Mouse (Mus musculus) E14TG2a.4 (cell line): ENCODE measurements around the gene Tmem41a.
"Not testable (repeated sequence)": the region's sequence is repeated elsewhere in the genome, so short reads cannot be mapped to it uniquely, and the experiment has no call there.

Source experiments
- H3K27me3 ChIP-seq: 2 replicates; pipeline ENCODE4 v1.6.1; 2014; ENCODE audit warnings: low read length, control low read depth; ENCODE audit not compliant: insufficient read depth
- H3K36me3 ChIP-seq: 2 replicates; pipeline ENCODE4 v1.6.1; 2014; ENCODE audit warnings: low read length, control low read depth; ENCODE audit not compliant: insufficient read depth
- H3K4me1 ChIP-seq: replicated peaks from 2 replicates; pipeline ENCODE4 v1.6.1; 2014; ENCODE audit warnings: low read depth, low read length, control low read depth
- H3K4me3 ChIP-seq: replicated peaks from 2 replicates; pipeline ENCODE4 v1.5.1; 2014; ENCODE audit warnings: mild to moderate bottlenecking, low read length
- H3K9me3 ChIP-seq: 2 replicates; pipeline ENCODE4 v1.6.1; 2014; ENCODE audit warnings: low read length, control low read depth
- CTCF ChIP-seq: conservative IDR thresholded peaks from 2 replicates; pipeline ENCODE4 v1.5.1; 2014; ENCODE audit warnings: low read length
- NANOG ChIP-seq: IDR thresholded peaks from 2 replicates; pipeline ENCODE4 v1.6.1; 2014; ENCODE audit warnings: borderline replicate concordance, low read length, mixed read lengths
- POU5F1 ChIP-seq: IDR thresholded peaks from 2 replicates; pipeline ENCODE4 v1.6.1; 2014; ENCODE audit warnings: low read length, borderline replicate concordance

Tmem41a gene

GRCm38 (mm10) chr16:21946761-21947715 lies at the start of gene Tmem41a:
Gene Tmem41a, minus strand, starts transcription at chr16:21947552.
- H3K4me3 ChIP-seq = peak within 1 kb of the TSS; percentile 89
- no peak for TF ChIP-seq POU5F1
- no peak for TF ChIP-seq CTCF
- TF ChIP-seq NANOG = no peak
- peaks cover 6% of the 10 kb centered on the region for H3K36me3 ChIP-seq
- peaks cover 26% of the 10 kb centered on the region for H3K4me1 ChIP-seq
- peaks cover 20% of the 10 kb centered on the region for H3K27me3 ChIP-seq
- no peaks in the 10 kb centered on the region for H3K9me3 ChIP-seq

GRCm38 (mm10) chr16:21996402-21996801 lies 49.0 kb upstream of the Tmem41a start:
- peaks cover 55% of the 10 kb centered on the region for H3K4me1 ChIP-seq
- 0 out of 2 replicates have a peak overlapping the region, but pooled peaks have one; percentile 18 for H3K4me3 ChIP-seq
- no peaks in the 10 kb centered on the region for H3K9me3 ChIP-seq
- H3K27me3 ChIP-seq = no peaks in the 10 kb centered on the region
- TF ChIP-seq POU5F1 = no peak
- TF ChIP-seq CTCF = no peak
- no peak for TF ChIP-seq NANOG
- H3K36me3 ChIP-seq = no peaks in the 10 kb centered on the region

GRCm38 (mm10) chr16:21995304-21995703 lies 48.0 kb upstream of the Tmem41a start, which contains the start of gene Liph:
Gene Liph, minus strand, starts transcription at chr16:21995663.
- H3K36me3 ChIP-seq = 0 out of 2 replicates have a peak, but pooled peaks cover 3% of the 10 kb centered on the region
- H3K4me3 ChIP-seq = peak within 1 kb of the TSS; percentile 71
- H3K9me3 ChIP-seq = no peaks in the 10 kb centered on the region
- TF ChIP-seq POU5F1 = peak; percentile 57; the same call in 1 of the 2 replicates
- no peak for TF ChIP-seq NANOG
- no peak for TF ChIP-seq CTCF
- H3K27me3 ChIP-seq = no peaks in the 10 kb centered on the region
- H3K4me1 ChIP-seq = peaks cover 51% of the 10 kb centered on the region

GRCm38 (mm10) chr16:21991774-21992173 lies 44.4 kb upstream of the Tmem41a start:
- H3K4me1 ChIP-seq = peaks cover 68% of the 10 kb centered on the region
- TF ChIP-seq NANOG = no peak
- TF ChIP-seq CTCF = no peak
- TF ChIP-seq POU5F1 = no peak
- no peak overlapping the region for H3K4me3 ChIP-seq
- 0 out of 2 replicates have a peak, but pooled peaks cover 6% of the 10 kb centered on the region for H3K9me3 ChIP-seq
- H3K36me3 ChIP-seq = 0 out of 2 replicates have a peak, but pooled peaks cover 3% of the 10 kb centered on the region
- H3K27me3 ChIP-seq = no peaks in the 10 kb centered on the region

GRCm38 (mm10) chr16:21990893-21991292 lies 43.5 kb upstream of the Tmem41a start:
- H3K4me3 ChIP-seq, H3K36me3 ChIP-seq, H3K27me3 ChIP-seq, H3K9me3 ChIP-seq: not testable (repeated sequence)
- peaks cover 68% of the 10 kb centered on the region for H3K4me1 ChIP-seq

GRCm38 (mm10) chr16:21987956-21988355 lies 40.6 kb upstream of the Tmem41a start:
- H3K9me3 ChIP-seq = peaks cover 11% of the 10 kb centered on the region
- no peaks in the 10 kb centered on the region for H3K27me3 ChIP-seq
- no peak overlapping the region for H3K4me3 ChIP-seq
- peaks cover 65% of the 10 kb centered on the region for H3K4me1 ChIP-seq
- TF ChIP-seq NANOG (no peak), POU5F1 (no peak), CTCF (no peak)
- peaks cover 8% of the 10 kb centered on the region; the same call in 1 of the 2 replicates for H3K36me3 ChIP-seq

- TF ChIP-seq NANOG (no peak), CTCF (no peak), POU5F1 (no peak)
- H3K4me1 ChIP-seq = peaks cover 77% of the 10 kb centered on the region
- no peak overlapping the region for H3K4me3 ChIP-seq
- H3K27me3 ChIP-seq = no peaks in the 10 kb centered on the region
- peaks cover 21% of the 10 kb centered on the region for H3K36me3 ChIP-seq
- peaks cover 24% of the 10 kb centered on the region for H3K9me3 ChIP-seq
Observed at GRCm38 (mm10) chr16:21986191-21986590, 38.8 kb upstream of the Tmem41a start.

GRCm38 (mm10) chr16:21984091-21984490 lies 36.7 kb upstream of the Tmem41a start:
- no peaks in the 10 kb centered on the region for H3K27me3 ChIP-seq
- peaks cover 81% of the 10 kb centered on the region for H3K4me1 ChIP-seq
- peaks cover 30% of the 10 kb centered on the region for H3K36me3 ChIP-seq
- H3K4me3 ChIP-seq = peak overlapping the region; percentile 29; the same call in 1 of the 2 replicates
- H3K9me3 ChIP-seq = peaks cover 23% of the 10 kb centered on the region
- TF ChIP-seq NANOG (no peak), POU5F1 (no peak), CTCF (no peak)

GRCm38 (mm10) chr16:21983581-21983980 lies 36.2 kb upstream of the Tmem41a start:
- Histone ChIP-seq H3K4me1 (peaks cover 76% of the 10 kb centered on the region), H3K36me3 (peaks cover 30% of the 10 kb centered on the region), H3K27me3 (no peaks in the 10 kb centered on the region), H3K4me3 (peak overlapping the region; percentile 29; the same call in 1 of the 2 replicates), H3K9me3 (peaks cover 18% of the 10 kb centered on the region)
- TF ChIP-seq POU5F1 (no peak), NANOG (no peak), CTCF (no peak)
